Mouse (Mus musculus): ENCODE results near the gene Lcor.

DNA sequence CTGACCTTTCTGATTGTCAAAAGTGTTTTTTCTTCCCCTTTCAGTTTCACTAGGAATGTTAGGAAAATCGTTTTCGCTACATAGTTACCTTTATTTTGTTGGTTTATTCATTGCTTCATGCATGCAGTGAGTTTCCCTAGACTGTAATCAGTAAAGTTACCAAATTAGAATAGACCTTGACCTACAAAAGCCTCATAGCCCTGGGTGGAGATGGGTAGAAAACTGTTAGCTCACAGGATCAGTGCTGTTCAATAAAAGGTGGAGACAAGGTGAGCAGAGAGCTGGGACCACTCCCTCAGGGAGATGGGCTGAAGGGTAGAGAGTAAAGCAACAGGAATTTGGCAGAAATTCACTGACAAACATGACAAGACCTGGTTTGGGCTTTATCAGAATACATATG is 91.3 kb downstream of the Lcor start:
- TF ChIP-seq GATA1 (IDR thresholded peaks at IDR 0.05; ENCODE audit: borderline replicate concordance, low read length) (no peak), FLI1 (IDR thresholded peaks at IDR 0.05; ENCODE audit: low read length) (no peak)

Data from megakaryocyte, embryonic 14.5 days (primary cell).